Mouse (Mus musculus) urinary bladder, adult 18-20 months (tissue): Measurements from ENCODE around the gene Cacna1d.

Experiments
- DNase-seq, 2 experiments: peaks; one replicate each; pipeline ENCODE4 v3.0.0; 2022; ENCODE audit warnings: low spot score in 2 of 2, mixed read lengths in 2 of 2

Gene Cacna1d

DNA sequence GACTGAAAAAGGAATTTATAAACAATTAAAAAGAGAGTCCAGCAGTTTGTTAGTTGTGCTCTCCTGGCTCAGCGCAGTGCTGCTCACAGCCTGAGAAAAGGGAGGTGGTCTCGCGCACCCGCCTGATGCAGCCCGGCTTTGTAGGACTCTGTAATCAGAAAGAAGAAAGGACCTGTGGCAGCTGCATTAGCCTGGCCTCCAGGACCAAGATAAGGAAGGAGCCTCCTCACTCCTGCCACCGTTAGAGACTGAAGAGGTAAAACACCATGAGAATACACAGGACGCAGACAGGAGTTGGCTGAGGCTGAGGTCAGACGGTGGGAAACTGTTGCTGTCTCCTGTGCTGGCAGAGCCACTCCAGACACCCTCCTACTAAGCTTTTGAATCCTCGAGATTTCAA is at the start of gene Cacna1d:
Gene Cacna1d, minus strand, starts transcription at position 114 of the 400 bp plus-strand sequence.
- DNase-seq, result no peak

DNA sequence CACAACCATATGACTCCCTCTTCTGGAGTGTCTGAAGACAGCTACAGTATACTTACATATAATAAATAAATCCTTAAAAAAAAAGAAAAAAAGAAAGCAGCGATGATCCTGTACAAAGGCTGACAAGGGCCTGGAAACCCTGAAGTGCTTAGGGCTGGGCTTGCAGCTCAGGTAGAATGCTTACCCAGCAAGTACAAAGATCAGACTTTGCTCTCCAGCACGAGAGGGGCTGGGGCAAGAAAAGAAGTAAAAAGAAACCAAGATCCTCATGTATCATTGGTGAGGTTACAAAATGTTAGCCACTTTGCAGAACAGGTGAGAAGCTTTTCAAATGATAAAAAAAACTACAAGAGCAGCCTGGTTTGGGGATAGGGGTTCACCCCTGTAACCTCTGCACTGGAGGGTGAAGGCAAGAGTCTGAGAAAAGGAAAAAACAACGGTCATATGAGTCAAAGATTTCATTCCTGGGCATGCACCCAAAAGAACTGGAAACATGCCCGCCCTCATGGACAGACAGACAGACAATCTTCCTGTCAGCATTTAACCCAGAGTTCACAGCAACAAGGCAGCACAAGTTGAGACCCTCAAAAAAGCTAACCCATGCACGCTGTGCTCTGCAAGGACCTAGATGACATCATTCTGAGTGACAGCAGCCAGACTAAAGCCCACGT is 42.7 kb upstream of the Cacna1d start:
- no peak for DNase-seq

DNA sequence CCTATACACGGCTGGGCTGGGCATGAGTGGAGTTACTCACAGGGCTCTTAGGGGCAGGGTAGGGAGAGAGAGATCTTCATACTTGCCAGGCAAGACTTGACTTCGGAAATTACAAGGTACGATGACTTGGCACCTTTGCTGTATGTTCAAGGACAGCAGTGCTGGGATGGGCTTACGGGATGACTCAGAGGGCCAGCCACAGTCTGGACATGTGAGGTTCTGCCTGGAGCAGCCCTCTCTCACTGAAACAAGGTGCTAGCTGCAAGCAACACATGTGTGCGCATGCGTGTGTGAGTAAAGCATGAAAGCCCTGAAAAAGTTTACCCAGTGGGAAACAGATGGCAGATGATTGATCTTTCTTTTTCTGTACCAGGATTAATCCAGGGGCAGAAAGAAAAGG is 40.6 kb upstream of the Cacna1d start:
- DNase-seq, result peak in 1 of 2 experiments; percentile 34

DNA sequence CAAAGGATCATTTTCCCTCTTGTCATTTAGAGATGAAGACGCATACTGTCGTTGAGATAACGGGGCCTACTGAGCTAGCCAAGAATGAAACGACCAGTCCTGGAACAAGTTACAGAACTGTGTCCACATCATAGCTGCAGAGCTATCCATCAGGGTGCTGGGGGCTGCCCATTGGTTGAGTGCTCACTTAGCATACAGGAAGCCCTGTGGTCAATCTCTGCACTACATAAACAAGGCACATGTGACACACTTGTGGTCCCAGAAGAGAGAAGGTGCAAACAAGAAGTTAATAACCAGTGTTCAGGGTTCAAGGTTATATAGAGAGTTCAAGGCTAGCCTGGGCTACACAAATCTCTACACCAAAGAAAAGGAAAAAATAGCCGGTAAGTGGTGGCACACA is 40.2 kb upstream of the Cacna1d start:
- DNase-seq, result no peak

DNA sequence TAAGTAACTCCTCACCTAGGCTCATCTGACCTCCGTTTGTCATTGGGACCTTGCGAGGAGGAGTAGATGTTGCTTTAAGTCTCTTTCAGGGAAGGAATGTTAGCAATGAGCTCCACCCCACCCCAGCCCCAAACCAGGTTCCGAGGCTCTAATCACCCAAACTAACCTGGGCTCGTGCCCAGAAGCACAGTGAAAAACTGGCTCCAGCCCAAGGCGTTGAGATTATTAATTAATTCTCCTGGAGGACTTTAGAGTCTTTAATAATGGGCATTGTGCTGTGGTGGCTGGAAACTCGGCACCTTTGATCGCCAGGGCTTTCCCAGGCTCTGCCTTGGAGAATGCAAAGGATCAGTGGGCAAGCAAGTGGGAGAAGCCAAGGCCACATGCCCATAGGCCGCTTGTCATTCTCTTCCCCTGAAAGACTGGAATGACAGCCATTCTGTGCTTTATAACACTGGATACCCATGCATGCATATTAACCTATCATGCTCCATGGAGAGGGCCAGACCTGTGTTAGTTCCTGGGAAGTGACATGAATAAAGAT is 39.5 kb upstream of the Cacna1d start:
- no peak for DNase-seq

DNA sequence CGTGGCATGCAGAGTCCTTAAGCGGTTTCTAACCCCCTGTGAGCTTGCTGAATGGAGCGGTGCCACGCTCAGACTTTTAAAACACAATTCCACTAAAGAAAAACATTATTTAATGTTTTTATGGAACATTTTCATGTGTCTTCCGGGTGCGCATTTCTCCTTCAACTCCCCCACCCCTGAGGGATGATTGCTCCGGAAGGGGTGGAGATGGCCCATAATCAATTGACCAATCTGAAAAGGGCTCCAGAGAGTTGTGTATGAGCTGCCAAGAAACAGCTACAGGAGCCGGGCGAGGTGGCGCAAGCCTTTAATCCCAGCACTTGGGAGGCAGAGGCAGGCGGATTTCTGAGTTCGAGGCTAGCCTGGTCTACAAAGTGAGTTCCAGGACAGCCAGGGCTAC is 38.2 kb upstream of the Cacna1d start:
- DNase-seq, result no peak

DNA sequence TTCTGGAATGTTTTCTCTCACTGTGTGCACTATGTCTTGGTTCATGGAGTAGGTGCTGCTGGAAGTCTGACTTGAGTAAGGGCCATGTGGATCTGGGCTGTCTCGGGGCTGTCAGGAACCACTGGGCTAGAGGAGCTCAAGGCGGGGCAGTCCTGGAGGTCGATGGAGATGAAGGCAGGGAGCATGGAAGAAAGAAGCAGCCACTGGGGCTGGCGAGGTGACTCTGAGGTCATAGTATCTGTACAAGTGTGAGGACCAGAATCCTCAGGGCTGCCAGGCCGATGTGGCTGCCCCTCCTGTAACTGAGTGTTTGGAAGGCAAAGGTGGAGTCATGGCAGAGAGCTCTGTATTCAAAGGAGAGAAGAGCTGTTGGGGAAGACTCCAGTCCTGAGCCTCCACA is 37.7 kb upstream of the Cacna1d start:
- DNase-seq, result no peak

DNA sequence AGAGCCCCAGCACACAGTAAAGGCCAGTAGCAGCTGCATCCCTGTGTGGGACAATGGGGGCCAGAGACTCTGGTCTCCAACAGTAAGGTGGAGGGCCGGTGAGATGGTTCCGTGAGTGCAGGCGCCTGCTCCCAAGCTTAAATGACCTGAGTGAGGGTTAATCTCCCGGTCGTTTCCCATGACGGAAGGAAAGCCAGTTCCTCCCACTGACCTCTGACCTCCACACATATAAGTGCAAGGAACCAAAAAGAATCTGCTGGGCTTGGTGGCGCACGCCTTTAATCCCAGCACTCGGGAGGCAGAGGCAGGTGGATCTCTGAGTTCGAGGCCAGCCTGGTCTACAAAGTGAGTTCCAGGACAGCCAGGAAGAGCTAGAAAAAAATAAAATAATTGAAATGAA is 37.1 kb upstream of the Cacna1d start:
- DNase-seq, result no peak

DNA sequence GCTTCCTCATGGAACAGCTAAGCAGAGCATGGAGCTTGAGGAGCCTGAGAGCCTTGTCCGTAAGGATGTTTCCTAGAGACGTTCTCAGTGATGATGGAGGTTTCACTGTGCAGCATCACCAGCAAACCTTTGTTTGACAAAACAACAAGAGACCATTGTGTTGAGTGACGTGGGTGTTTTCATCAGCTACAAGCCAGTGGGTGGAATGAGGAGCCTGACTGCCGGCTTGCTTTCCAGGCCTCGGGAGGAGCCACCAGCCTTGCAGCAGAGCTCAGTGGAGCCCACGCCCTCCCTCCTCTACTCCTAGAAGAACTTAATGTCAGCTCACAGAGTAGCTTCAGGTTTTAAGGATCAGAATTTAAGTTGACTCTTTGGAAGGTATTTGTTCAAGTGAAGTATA is 32.1 kb upstream of the Cacna1d start:
- DNase-seq, result no peak

DNA sequence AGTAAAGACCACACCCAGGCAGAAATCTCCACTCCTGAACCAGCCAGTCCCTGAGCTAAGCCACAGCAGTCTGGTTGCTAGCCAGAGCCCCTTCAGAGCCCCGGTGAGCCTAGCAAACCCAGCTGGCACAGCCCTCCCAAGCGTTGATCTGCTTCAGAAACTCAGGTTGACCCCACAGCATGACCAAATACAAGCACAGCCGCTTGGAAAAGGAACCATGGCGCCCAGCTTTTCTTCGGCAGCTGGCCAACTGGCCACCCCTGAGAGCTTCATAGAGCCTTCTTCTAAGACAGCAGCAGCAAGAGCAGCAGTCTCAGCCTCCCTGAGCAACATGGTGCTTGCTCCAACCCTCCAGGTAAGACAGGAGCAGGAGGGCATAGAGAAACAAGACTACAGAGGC is 28.1 kb upstream of the Cacna1d start:
- no peak for DNase-seq

DNA sequence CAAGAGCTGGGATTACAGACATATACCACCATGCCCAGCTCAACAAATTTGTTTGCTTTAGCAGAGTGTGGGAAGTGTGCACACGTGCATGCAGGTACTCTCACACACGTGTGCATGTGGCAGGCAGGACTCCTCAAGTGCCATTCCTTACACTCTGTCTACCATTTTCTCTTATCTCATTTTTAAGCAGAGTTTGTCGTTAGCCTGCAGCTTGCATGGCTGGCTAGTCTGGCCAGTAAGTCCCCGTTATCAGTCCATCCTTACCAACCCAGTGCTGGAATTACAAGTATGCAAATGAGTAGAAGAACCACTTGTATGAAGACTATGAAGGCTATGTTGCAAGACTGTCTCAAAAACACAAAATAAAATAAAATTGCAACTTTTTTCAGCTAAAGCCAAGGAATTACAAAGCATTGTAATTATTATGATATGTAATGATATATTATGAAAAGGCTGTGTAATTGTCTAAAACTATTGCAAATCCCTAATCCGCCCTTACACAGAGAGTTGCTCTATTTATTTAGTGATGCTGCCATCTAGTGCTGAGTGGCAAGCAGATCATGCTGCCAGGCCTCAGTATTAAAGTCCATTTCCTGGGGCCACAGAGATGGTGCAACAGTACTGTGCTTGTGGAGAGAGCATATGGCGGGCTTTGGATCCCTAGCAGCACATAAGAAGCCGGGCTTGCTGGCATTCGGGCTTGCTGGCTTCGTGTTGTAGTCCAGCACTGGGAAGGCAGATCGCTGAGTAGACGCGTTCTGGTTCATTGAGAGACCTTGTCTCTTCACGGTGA is 24.9 kb upstream of the Cacna1d start:
- no peak for DNase-seq

DNA sequence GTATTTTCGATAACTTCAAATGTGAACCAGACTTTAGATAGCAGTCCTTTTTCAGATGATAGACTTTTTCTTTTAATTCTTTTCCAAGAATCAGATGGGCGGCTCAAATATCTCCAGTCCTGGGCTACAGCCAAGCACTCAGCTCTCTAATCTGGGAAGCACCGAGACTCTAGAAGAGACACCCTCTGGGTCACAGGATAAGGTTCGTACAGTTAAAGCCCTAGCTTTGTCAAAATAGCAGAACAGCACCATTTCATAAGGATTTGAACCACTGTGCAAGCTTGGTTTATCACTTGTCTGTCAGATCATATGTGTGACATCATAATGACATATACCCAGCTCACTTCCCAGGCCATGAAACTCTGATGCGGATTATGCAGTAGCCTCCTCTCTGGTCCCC is 21.6 kb upstream of the Cacna1d start:
- DNase-seq, result no peak

DNA sequence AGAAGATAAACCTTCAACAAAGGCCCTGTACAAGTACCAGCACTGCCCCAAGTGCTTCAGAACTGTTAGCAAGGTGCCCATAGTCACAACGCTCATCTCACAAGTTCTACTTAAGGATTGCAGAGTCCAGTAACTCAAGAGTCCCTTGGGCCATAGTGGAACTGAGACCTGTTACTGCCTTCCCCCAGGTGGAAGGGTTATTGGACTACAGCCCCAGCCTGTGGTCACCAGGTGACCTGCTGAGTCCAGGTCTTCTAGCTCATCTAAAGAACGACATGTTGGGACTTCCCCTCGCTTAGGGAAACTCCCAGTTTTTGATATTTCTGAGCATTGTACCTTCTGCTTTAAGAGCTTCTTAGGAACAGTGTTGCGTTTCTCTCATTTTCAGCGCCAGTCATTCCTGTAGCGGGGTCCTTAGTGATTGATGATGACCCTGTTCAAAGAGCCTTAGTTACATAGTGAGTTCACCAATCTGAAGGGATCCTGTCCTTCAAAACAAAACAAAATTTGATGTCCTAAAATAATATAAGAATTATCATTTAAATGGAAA is 19.0 kb upstream of the Cacna1d start:
- DNase-seq, result no peak

DNA sequence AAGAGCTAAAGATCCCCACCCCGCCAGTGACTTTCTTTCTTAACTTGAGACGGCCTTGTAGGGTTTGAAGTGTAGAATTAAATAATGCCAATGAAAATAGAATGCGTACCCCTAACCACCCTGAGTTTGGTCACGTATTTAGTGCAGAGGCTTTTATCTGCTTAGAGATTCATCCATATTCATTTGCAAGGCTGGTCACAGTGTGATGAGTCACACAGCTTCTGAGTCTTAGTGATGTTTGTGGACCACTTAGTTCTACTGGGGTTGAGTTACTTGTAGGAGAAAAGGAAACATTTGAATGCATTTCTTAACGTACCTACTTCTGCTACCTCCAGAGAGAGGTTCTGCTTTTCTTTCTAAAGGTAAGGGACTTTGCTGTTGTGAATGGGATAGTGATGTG is 13.7 kb upstream of the Cacna1d start:
- DNase-seq, result no peak

DNA sequence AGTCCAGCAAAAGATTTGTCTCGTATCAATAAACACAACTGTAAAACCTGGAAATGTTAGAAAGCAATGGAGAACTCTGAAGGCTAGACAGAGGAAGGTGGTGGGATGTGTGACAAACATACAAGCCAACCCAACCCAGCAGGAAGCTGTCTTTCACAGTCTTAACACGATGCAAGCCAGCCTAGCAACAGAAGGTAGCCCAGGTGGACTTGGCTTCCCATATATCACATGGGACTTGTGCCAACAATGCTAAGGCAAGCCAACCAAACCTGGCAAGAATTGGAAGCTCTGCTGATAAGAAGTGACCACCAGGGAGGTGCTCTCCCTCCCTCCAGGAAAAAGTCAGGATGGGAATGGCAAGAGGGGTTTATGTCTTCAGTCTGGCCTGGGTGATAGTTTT is 6.9 kb upstream of the Cacna1d start:
- DNase-seq, result no peak

DNA sequence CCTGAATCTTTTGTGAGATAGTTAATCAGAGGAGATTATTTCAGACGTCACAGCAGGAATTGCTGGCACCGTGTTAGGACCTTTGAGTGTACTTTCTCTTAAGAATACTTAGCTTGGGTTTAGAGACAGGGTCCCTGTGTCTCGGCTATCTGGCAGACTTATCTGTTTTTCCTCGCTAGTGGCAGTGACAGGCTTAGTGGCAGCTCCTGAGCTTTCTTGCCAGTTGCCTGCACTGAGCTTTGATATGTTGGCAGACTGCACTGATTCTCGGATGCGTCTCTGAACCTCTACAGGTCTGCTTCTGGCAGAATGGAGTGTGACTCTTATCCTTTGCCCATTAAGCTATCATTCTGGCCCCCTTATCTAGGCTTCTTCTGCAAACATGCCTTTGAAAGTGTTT is 3.7 kb upstream of the Cacna1d start:
- DNase-seq, result no peak

DNA sequence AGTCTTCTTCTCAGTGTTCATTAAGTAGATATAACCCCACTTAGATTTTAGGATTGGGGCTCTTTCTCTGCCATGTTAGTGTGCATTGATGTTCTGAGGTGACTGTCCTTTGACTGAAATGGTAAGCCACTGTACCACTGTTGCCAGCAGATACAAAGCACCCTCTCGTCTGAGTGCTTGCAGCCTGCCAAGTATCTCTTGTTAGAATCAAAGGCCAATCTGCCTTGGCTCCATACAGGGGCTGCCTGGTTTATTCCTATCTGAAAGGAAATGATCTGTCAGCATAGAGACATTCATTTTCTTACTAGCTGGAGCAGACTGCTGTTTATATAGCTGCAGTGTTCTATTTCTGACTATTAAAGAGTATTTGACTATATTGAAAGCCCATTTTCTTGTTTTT is 2.0 kb upstream of the Cacna1d start:
- DNase-seq, result no peak

DNA sequence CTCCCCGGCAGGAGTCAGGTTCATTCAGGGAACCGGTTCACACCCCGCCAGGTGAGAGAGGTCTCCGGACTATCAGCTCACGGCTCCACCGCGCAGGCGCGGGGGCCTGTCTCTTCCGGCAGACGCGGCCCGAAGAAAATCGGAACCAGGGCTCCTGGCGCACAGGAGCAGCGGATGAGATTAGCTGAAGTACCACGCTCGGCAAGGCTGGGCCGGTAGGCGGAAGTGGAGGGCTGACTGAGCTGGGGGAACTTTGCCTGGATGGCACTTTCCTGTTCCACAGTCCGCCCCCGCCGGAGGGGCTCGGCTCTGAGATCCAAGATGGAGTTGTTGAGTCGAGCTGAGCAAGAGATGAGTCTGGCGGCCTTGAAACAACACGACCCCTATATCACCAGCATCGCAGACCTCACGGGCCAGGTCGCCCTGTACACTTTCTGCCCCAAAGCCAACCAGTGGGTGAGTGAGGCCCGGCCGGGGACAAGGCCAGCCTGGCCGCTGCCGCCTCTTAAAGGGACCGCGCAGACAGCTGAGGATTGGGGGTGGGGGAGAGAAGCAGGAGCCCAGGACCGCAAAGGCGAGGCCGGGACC is 11.8 kb downstream of the Cacna1d start, which contains the start of gene Dcp1a:
Gene Dcp1a, plus strand, starts transcription at position 175 of the 588 bp plus-strand sequence.
- peak; percentile 93 to 96 for DNase-seq

DNA sequence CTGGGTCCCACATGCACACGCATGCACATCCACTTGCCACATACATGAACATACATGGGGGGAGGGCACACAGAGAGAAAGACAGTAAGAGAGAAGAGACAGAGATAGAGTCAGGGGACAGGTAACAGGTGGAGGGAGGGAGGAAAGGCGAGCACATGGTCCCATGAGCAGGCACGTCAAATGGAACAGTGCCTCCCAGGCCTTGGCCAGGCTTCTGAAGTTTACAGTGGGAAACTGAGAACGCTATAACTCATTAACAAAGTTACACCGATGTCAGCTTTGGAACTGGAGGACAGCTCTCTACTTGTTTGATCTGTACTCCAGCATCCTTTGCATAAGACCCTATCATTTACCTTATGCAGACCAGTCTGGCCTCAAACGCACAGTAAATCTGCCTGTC is 16.8 kb downstream of the Cacna1d start:
- no peak for DNase-seq

DNA sequence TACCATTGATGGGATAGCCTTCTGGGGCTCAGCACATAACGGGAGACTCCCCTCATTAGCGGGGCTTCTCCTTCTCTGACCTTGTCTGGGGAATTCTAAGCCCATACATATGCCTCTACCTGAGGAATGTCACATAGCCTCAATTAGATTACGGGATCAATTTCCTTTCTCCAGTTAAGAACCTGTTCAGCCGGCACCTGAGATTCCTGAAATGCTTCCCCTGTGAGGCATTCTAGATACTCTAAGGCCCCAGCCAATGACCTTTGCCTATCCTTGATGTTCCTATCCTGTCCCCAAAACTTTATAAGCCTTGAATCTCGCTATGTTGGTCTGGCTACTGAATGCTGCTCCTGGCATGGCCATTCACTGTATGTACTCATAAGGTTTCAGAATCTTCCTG is 17.6 kb downstream of the Cacna1d start:
- no peak for DNase-seq

DNA sequence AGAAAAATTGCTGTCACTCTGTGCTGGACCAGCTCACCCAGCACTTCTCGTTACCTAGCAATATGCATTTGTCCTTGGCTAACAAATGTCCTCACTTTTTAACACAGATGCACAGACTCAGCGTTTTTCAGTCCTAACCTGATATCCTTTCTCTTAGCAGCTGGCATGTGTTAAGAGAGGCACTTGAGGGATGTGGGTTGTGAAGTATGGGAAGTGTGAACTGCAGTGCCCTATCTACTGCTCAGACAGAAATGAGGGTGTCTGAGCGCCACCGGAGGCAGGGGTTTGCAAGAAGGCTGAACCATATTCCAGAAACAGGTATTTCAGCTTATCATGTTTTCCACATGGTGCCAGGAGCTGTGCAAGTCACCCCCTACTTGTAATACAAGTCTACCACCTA is 27.9 kb downstream of the Cacna1d start:
- no peak for DNase-seq

DNA sequence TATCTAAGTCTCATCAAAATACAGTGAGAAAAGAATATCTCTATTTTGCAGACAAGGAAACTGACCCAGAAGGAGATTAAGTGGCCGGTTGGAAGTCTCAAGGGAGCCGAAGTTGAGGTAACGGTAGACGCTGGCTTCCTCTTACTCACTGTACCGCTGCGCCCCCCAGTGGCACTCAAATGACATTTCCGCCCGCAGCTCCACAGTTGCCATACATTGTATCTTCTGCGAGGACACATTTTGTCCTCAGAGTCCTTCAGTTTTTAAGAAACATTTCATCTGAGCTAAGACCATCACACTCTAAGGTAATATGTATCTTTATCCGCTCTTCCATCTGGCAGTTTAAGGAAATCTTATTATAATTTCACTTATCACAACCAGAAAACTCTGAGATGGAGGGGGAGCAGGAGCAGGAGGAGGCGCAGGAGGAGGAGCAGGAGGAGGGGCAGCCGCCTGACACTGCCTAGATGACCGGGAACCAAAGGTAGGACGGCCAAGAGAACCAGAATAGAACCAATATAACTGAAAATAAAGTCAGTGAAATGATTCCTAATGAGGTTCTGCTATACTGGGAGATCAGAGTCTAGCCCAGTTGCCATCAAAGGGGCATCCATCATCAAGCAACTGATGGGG is 31.2 kb downstream of the Cacna1d start:
- peak; percentile 37 to 53 for DNase-seq
